Mouse (Mus musculus) midbrain, embryonic 14.5 days (tissue): Measurements from ENCODE around the gene Mapt. TPM values are rescaled to one million over a fixed set of nuclear protein-coding genes. Genes with fewer than 3 reads are reported as not detected.
A peak's percentile ranks its signal among the peaks of the same experiment; 100 is the strongest.

ENCODE experiments used
- ATAC-seq: fragments of 200-750 bp; cut with Nextera tagmentation; 2 replicates; pipeline ENCODE4 v1.8.0; 2017; ENCODE audit warnings: moderate number of reproducible peaks, moderate library complexity; ENCODE audit not compliant: low FRiP score, low TSS enrichment
- DNase-seq: peaks from one replicate; pipeline ENCODE4 v3.0.0-alpha.2; 2015
- H3K27ac ChIP-seq: fragments of 300-500 bp; sonication (generic); replicated peaks from 2 replicates; pipeline ENCODE4 v1.5.1; 2014; ENCODE audit warnings: mild to moderate bottlenecking, low read depth, low read length, moderate library complexity
- H3K27me3 ChIP-seq: fragments of 300-500 bp; sonication (generic); 2 replicates; pipeline ENCODE4 v1.6.1; 2014; ENCODE audit warnings: low read length, control low read depth, mixed read lengths; ENCODE audit not compliant: control insufficient read depth, insufficient read depth
- H3K36me3 ChIP-seq: fragments of 300-500 bp; sonication (generic); 2 replicates; pipeline ENCODE4 v1.6.1; 2014; ENCODE audit warnings: low read length, control low read depth; ENCODE audit not compliant: control insufficient read depth, insufficient read depth
- H3K4me1 ChIP-seq: fragments of 300-500 bp; sonication (generic); 2 replicates; pipeline ENCODE4 v1.6.1; 2014; ENCODE audit warnings: mild to moderate bottlenecking, antibody characterized with exemption, low read length, control low read depth; ENCODE audit not compliant: control insufficient read depth, insufficient read depth
- H3K4me2 ChIP-seq: fragments of 300-500 bp; sonication (generic); 2 replicates; pipeline ENCODE4 v1.6.1; 2014; ENCODE audit warnings: mild to moderate bottlenecking, low read length, moderate library complexity
- H3K4me3 ChIP-seq: fragments of 300-500 bp; sonication (generic); replicated peaks from 2 replicates; pipeline ENCODE4 v1.5.1; 2014; ENCODE audit warnings: low read depth, low read length
- H3K9ac ChIP-seq: fragments of 300-500 bp; sonication (generic); replicated peaks from 2 replicates; pipeline ENCODE4 v1.6.1; 2014; ENCODE audit warnings: mild to moderate bottlenecking, low read length, moderate library complexity
- H3K9me3 ChIP-seq: fragments of 300-500 bp; sonication (generic); 2 replicates; pipeline ENCODE4 v1.6.1; 2016; ENCODE audit warnings: low read length, control low read depth, mixed read lengths; ENCODE audit not compliant: control insufficient read depth
- WGBS: fragments of 180-500 bp; shearing (Covaris S2); extraction: QIAGEN DNeasy Blood & Tissue Kit; methylation state at CpG from one replicate; pipeline ENCODE4 v1.1.7; 2014; 5-methylcytosine and 5-hydroxymethylcytosine counted together
- polyA plus RNA-seq: library from polyadenylated mRNA; unstranded; fragments of >200 nt; fragmentation: Nextera tagmentation; extraction: Ambion mirVana; gene quantifications from 2 replicates; pipeline ENCODE4 v1.2.1, GENCODE M21; 2014

Mapt gene
- polyA plus RNA-seq, 1 experiment from 2014 or later: 836 TPM

DNA sequence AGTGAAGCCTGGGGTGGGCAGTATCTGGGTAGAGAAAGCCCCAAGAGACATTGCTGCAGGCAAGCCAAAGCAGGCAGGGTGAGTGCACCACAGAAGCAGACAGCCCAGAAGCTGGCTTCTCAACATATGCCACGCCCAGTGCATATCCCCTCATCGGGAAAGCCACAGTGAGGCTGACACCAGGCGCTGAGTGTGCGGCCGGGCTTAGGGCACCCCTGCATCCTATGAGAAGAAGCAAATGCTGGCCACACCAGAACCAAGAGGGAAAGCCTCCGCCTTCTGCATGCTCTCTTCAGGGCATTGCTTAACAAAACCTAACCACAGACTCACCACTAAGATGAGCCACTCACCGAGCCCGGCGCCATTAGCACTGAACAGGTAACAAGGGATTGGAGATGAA, 7.9 kb upstream of the Mapt start:
- no peak overlapping the region for H3K4me2 ChIP-seq
- WGBS: 83% methylated on average over 9 of the region's 9 CpGs
- H3K9ac ChIP-seq: no peak overlapping the region
- H3K9me3 ChIP-seq: no peaks in the 10 kb centered on the region
- H3K4me3 ChIP-seq: no peak overlapping the region
- H3K4me1 ChIP-seq: no peaks in the 10 kb centered on the region
- no peaks in the 10 kb centered on the region for H3K27me3 ChIP-seq
- H3K36me3 ChIP-seq: no peaks in the 10 kb centered on the region
- DNase-seq: no peak
- no peak for ATAC-seq
- H3K27ac ChIP-seq: no peak overlapping the region

DNA sequence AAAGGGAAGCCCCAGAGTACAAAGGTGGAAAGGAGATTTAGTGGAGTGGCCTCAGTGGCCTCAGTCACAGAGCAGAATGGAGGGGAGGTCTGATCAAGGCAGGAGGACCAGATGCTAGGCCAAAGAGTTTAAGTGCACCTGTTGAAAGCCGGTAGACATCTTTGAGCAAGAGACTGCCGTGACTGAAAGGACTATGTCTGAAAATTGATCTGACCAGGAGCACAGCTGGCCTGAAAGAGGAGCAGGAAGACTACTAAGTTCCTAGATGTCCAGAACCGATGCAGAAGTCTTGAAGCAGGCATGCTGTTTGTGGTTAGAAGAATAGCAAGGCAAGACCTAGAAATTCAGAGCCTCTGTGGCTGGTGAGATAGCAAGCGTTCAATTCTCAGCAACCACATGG, 1.8 kb upstream of the Mapt start:
- no peak overlapping the region for H3K27ac ChIP-seq
- ATAC-seq: no peak
- peaks cover 5% of the 10 kb centered on the region for H3K4me1 ChIP-seq
- H3K9ac ChIP-seq: no peak overlapping the region
- no peak overlapping the region for H3K4me3 ChIP-seq
- H3K4me2 ChIP-seq: no peak overlapping the region
- H3K27me3 ChIP-seq: no peaks in the 10 kb centered on the region
- H3K36me3 ChIP-seq: no peaks in the 10 kb centered on the region
- WGBS: 82% methylated on average over 4 of the region's 4 CpGs
- DNase-seq: no peak
- no peaks in the 10 kb centered on the region for H3K9me3 ChIP-seq

DNA sequence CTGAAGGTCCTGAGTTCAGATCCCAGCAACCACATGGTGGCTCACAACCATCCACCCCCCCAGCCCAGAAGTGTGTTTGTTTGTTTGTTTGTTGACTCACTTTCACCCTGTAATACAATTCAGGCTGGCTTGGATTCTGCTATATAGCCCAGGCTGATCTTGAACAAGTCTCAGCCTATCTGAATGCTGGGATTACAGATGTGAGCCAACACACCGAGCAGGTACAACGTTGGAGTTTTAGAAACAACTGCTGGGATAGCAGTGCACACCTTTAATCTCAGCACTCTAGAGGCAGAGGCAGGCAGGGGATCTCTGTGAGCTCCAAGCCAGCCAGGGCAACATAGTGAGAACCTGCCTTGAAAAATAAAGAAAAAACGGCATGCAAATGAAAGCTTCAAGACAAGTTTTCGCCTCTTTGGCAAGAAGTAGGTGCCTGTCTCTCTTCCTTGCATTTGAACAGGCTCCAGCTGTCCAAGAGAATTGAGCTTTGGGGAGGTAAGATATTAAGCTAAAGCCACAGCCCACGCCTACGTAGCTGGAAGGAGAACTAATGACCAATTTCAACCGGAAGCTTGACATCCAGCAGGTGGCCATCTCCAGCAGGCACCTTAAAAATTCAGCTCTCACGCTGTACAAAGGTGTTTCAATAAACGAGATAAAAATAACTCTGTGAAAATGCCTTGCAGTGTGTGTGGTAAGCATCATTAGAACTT, 968 bp upstream of the Mapt start:
- DNase-seq: peak; percentile 66
- Histone ChIP-seq H3K4me2 (peak overlapping the region; percentile 75), H3K36me3 (no peaks in the 10 kb centered on the region), H3K27me3 (no peaks in the 10 kb centered on the region), H3K9me3 (no peaks in the 10 kb centered on the region), H3K4me1 (peaks cover 13% of the 10 kb centered on the region), H3K27ac (peak overlapping the region; percentile 97), H3K4me3 (peak overlapping the region; percentile 95), H3K9ac (peak overlapping the region; percentile 98; the same call in 1 of the 2 replicates)
- no peak for ATAC-seq
- 10% methylated on average over 9 of the region's 9 CpGs for WGBS

DNA sequence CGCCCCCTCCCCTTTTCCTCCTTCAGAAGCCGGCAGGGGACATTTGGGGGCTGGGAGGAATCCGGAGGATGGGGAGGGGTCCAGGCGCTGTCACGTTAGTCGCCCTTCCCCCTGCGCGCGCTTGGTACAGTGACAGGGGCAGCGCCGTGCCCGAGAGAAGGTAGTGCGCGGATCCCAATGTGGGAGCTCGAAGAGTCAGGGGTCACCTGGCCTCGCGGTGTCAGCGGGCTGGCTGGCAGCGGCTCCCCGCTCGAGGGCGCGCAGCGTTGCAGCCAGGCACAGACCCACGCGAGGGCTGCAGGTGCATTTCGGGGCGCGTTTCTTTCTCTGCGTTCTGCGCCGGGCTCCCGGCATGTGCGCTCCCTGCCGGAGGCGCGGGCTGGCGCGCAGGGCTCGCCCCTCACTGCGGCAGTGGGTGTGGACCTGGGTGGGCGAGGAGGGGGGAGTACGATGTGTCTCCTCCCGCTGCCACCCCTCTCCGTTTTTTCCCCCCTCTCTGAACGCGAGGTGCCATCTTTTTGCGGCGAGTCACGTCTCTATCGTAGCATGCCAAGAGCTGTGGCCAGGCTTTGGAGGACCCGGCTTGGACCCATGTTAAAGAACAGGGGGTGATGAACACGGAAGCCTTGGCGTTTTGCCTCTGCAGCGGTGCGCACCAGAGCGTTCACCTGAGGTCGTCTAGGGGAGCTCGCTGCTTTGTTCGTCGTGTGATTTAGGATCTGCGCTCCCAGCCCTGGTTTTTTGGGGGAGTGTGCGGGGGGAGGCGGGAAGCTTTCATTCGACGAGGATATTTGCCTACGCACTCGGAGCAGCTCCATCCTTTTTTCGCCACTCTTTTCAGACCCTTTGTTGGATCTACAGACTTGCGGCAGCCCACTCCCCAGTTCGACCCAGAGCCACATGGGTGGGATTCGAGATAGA, 1.2 kb downstream of the Mapt start:
- peak overlapping the region; percentile 95 for H3K4me3 ChIP-seq
- ATAC-seq (peak; percentile 51), DNase-seq (peak; percentile 87)
- WGBS: under 1% methylated on average over 72 of the region's 72 CpGs
- H3K36me3 ChIP-seq: no peaks in the 10 kb centered on the region
- peak overlapping the region; percentile 98 for H3K9ac ChIP-seq
- H3K4me1 ChIP-seq: peaks cover 35% of the 10 kb centered on the region
- no peaks in the 10 kb centered on the region for H3K27me3 ChIP-seq
- H3K9me3 ChIP-seq: no peaks in the 10 kb centered on the region
- peak overlapping the region; percentile 97 for H3K27ac ChIP-seq
- peak overlapping the region; percentile 75 for H3K4me2 ChIP-seq

DNA sequence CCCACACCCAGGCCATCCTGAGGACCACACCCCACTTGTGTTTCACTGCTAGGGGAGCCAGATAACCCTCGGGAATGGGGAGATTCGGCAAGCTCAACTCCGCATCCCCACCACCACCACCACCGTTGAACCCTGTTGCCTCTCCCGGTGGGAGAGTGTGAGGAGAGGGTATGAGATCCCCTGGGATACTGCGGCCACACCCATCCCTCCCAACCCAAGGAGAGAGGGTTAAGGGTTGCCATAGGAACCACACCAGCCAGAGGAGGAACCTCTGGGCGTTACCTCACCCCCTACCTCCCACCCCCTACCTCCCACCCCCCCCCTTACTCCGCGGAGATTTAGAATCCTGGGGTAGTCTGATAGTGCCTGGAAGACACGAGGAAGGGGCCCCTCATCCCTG, 1.9 kb downstream of the Mapt start:
- Histone ChIP-seq H3K9ac (peak overlapping the region; percentile 98), H3K27ac (peak overlapping the region; percentile 97), H3K9me3 (no peaks in the 10 kb centered on the region), H3K36me3 (no peaks in the 10 kb centered on the region), H3K4me2 (peak overlapping the region; percentile 75), H3K4me1 (peaks cover 40% of the 10 kb centered on the region), H3K4me3 (peak overlapping the region; percentile 95), H3K27me3 (no peaks in the 10 kb centered on the region)
- ATAC-seq: no peak
- DNase-seq: no peak
- 0% methylated on average over 10 of the region's 10 CpGs for WGBS

DNA sequence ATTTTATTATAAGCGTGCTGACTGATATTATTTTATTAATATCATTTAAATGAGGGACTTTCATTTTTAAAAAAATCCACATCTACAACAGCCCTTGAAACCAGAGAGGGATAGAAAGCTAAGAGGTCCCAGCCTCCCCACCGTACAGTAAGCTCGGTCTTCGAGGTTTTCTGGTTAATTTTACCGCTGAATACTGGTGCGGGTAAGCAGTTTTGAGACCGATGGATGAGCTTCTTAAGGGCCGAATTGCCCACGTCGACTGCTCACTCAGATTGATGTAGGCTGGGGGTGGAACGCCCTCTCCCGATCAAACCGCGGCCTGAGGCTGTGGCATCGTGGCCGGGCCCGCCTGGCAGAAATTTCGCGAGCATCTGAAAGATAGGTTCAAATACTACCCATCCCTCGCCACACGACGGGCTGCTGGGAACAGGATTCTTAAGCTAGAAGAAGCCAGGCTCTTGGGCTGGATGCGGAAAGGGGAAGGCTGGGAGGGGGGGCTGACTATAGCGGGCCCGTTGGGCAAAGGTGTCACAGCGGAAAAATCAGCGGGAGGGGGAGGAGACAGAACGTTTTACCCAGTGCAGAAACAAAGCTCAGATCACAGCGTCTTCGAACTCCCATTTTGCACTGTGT, 2.5 kb downstream of the Mapt start:
- 1% methylated on average over 30 of the region's 30 CpGs for WGBS
- peak overlapping the region; percentile 95 for H3K4me3 ChIP-seq
- H3K9me3 ChIP-seq: no peaks in the 10 kb centered on the region
- H3K27ac ChIP-seq: peak overlapping the region; percentile 97
- H3K36me3 ChIP-seq: no peaks in the 10 kb centered on the region
- H3K9ac ChIP-seq: peak overlapping the region; percentile 98
- peaks cover 45% of the 10 kb centered on the region for H3K4me1 ChIP-seq
- DNase-seq: peak; percentile 46
- peak overlapping the region; percentile 75 for H3K4me2 ChIP-seq
- no peaks in the 10 kb centered on the region for H3K27me3 ChIP-seq
- no peak for ATAC-seq

DNA sequence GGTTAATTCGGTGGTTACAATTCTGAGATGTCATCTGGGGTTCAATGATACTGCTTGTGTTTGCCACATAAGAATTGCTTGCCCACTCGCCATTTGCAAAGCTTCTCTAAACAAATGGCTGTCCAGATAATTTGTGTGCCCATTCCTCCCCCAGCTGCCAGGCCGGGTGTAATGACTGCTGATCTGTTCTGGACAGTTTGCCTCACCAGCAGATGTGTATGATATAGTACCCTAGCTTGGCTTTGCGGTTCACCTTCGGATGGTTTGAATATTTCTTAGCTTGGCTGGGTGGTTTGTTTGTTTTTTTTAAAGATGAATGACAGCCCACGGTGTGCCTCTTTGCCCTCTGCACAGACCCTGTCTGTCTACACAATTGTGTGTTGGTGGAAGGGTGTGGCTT, 3.5 kb downstream of the Mapt start:
- Histone ChIP-seq H3K4me1 (peaks cover 45% of the 10 kb centered on the region), H3K9ac (peak overlapping the region; percentile 98), H3K4me2 (peak overlapping the region; percentile 75), H3K4me3 (peak overlapping the region; percentile 95), H3K9me3 (no peaks in the 10 kb centered on the region), H3K27me3 (no peaks in the 10 kb centered on the region), H3K36me3 (no peaks in the 10 kb centered on the region), H3K27ac (no peak overlapping the region)
- ATAC-seq (no peak), DNase-seq (no peak)
- WGBS: 43% methylated on average over 6 of the region's 6 CpGs

DNA sequence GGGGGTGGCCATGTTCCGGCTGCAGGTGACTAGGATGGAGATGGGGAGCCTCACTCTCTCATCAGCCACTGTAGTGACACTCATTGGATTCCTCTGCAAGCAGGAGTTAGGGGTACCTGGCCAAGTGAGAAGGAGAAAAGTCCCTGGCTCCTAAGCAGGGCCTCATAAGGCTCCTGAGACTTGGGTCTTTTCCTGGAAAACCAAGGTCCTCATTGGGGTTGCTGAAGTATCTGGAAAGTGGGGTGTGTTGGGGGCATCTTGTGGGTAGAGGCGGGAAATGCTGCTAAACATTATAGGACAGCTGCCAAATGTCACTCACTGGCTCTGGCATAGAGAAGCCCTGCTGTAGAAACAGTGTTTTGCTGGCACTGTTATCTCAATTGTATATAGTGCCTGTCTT, 4.7 kb downstream of the Mapt start:
- 78% methylated on average over 2 of the region's 2 CpGs for WGBS
- no peak overlapping the region for H3K9ac ChIP-seq
- no peaks in the 10 kb centered on the region for H3K27me3 ChIP-seq
- peak overlapping the region; percentile 95; the same call in 1 of the 2 replicates for H3K4me3 ChIP-seq
- no peaks in the 10 kb centered on the region for H3K9me3 ChIP-seq
- peak overlapping the region; percentile 75 for H3K4me2 ChIP-seq
- H3K4me1 ChIP-seq: peaks cover 42% of the 10 kb centered on the region
- no peak for DNase-seq
- H3K36me3 ChIP-seq: no peaks in the 10 kb centered on the region
- H3K27ac ChIP-seq: no peak overlapping the region
- ATAC-seq: no peak
